Mouse (Mus musculus): Measurements from ENCODE around the gene D630003M21Rik.
A peak's percentile ranks its signal among the peaks of the same experiment; 100 is the strongest.

D630003M21Rik gene

GRCm38 (mm10) chr2:158141271-158141670 is 87.8 kb downstream of the D630003M21Rik start:
- DNase-seq (ENCODE audit: low spot score in 2 of 2) = no peak

GRCm38 (mm10) chr2:158140664-158141063 is 88.4 kb downstream of the D630003M21Rik start:
- DNase-seq (ENCODE audit: low spot score in 2 of 2) = no peak

GRCm38 (mm10) chr2:158139628-158140027 is 89.4 kb downstream of the D630003M21Rik start:
- DNase-seq (ENCODE audit: low spot score in 2 of 2) = peak in 1 of 2 experiments; percentile 58

- no peak for DNase-seq (ENCODE audit: low spot score in 2 of 2)
Observed at GRCm38 (mm10) chr2:158138778-158139177, 90.2 kb downstream of the D630003M21Rik start.

GRCm38 (mm10) chr2:158137771-158138170 is 91.3 kb downstream of the D630003M21Rik start:
- no peak for DNase-seq (ENCODE audit: low spot score in 2 of 2)

- no peak for DNase-seq (ENCODE audit: low spot score in 2 of 2)
Observed at GRCm38 (mm10) chr2:158136205-158136604, 92.8 kb downstream of the D630003M21Rik start.

GRCm38 (mm10) chr2:158133050-158133449 is 96.0 kb downstream of the D630003M21Rik start:
- no peak for DNase-seq (ENCODE audit: low spot score in 2 of 2)

Measured in urinary bladder, postnatal 4 days (tissue).